Mouse (Mus musculus): ENCODE measurements around the gene Fxr2.

The Fxr2 gene

DNA sequence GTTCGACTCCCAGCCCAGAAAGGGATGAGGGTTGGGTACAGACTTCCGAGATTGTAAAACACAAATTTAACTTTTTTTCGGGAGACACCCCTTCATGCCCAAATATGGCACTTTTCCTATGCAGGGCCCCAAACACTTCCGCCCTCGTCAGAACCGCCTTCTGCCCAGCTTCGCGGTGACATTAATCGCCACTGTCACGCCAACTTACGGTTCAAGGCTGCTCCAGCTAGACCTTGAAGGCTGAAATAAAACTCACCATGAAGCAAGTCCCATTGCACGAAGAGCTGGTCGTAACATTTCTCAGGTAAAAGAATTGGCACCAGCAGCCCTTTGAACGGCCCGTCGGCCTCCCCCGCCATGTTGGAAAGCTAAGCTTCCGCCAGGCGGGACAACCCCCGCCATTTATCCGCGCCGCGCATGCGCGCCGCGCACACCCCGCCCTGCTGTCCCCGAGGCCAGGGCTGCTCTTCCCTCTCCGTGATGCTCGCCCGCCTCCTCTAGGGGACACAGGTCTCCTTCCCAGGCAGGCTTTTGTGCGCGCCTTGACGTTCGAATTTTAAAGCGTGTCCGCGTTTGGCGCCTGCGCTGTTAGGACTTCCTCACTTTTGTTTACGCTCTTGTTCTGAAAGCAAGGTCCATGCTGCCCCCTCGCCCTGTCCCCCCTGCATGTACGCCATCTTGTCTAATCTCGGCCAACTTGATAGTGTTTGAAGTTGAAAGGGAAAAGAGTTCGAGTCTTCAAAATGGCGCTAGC lies 29.6 kb downstream of the Fxr2 start, which contains the start of gene Mpdu1:
Mpdu1 (minus strand) TSS at position 430 of the 754 bp plus-strand sequence.
- peak; percentile 97 for DNase-seq

DNA sequence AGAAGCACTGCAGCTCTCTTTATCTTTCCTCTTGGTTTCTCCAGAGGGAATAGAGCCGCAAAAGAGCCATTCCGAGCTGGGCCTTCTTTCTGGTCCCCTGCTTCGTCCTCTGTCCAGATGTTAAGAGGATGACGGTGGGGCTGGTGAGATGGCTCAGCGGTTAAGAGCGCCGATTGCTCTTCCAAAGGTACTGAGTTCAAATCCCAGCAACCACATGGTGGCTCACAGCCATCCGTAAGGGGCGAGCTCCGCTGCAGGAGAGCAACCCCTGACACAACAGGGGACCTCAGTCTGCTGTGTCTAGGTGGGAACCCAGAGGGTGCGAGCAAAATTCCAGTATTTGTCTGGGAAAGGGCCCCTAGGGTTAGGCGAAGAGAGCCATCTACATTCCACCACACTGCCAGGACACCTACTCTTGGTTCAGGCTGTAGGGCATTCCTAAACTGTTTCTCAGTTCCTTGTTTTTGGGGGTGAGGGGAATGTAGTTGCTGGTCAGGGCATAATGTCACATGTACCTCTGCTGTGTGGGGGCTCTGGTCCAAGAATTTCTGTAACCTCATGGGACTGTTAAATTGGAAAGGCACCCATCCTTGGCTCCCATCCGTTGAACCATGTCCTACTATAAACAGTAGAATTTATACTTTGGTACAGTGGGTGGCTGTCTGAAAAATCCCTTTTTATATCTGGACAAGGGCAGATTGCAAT lies 30.3 kb downstream of the Fxr2 start:
- no peak for DNase-seq

DNA sequence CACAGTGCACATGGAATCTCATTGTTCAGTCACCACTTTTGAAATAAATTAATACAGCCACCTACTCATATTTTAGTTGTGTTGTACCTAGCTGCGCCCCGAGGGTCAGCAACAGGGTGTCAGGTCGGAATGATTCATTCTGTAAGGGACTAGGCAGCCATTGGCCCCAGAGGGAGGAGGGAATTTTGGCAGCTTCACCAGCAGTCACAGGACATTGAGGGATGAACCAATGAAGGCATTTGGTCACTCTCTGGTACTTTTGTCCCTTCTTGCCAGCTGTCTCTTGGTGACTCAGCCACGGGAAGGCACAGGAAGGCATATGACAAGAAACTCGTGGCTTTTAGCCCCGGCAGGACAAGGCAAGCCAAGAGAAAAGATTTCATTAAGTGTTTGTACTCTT lies 31.0 kb downstream of the Fxr2 start:
- no peak for DNase-seq

DNA sequence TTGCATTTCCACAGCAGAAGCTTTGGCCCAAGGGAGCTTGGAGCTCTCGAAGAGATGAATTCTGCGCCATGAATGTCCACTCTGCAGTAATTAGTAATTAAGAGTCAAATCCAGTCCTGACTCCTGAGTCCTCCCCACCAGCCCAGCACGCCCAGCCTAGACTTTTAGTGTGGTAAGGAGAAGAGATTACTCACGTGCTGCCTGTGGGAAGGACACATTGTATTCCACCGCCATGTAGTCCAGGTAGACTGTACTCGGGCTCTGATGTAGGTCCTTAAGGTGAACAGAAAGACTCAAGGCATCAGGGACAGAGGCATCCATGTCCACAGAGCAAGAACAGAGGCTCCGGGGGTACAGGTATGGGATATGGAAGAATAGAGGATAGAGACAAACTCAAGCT lies 32.1 kb downstream of the Fxr2 start:
- no peak for DNase-seq

DNA sequence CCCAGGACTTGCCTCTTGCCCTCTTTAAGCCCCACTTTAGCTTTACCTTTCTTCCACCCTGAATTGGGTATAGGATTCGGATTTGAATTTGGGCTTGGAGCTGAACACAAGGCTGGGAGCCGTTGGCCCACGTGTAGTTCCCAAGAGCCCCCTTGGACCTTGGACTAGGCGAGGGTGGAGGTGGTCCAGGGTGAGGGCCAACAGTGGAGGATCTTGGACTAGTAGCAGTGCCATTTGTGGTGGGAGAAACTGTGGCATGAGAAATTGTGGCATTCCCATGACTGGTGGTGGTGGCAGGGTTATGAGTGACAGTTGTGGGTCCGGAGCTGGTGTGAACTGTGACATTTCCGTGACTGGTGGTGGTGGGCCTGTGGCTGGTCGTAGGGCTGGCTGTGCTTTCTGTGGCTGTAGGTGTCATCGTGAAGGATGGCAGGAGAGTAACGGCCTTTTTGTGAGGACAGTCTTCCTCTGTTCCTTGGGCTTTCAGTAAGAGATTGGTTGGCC lies 32.7 kb downstream of the Fxr2 start:
- DNase-seq: no peak

DNA sequence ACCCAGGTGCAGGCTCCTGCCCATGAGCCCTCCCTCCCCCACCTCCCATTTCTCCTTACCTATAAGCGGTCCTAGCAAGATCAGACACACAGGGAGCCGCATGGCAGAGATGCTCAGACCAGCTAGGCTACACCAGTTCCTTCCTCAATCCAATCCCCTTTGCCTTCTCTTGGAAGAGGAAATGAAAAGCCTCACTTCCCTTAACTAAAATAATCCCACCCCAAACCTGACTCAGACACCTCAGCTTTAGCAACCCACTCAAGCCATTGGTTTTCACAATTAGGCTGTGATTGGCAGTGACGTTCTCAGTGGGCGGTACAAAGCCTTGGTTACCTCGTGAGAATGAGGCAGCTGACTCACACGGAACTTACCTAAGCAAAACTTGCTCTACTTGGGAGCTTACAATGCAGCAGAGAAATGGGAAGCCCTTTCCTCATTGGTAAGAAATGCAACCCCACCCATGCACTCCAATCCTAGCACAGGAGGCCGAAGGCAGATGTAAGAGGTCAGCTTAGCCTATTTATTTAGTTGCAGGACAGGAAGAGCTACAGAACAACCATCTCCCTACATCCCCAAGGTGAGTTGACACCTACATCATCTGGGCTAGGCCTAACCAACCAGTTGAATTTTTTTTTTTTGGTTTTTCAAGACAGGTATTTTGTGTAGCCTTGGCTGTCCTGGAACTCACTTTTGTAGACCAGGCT lies 33.3 kb downstream of the Fxr2 start, which contains the start of gene Cd68:
Cd68 (minus strand) TSS at position 193 of the 704 bp plus-strand sequence.
- peak; percentile 78 for DNase-seq

DNA sequence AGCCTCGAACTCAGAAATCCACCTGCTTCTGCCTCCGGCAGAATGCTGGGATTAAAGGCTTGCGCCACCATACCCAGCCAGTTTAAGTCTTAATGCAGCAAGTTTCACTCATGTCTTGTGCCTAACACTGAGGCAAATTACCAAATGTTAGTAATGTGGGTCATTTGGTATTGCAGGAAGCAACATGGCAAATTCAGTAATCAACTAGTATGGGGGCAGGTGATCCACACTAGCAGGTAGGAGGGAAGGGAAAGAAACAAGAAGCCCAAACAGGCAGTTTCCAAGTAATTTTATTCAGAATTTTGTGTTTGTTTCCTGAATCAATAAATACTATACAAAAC lies 33.8 kb downstream of the Fxr2 start:
- no peak for DNase-seq

DNA sequence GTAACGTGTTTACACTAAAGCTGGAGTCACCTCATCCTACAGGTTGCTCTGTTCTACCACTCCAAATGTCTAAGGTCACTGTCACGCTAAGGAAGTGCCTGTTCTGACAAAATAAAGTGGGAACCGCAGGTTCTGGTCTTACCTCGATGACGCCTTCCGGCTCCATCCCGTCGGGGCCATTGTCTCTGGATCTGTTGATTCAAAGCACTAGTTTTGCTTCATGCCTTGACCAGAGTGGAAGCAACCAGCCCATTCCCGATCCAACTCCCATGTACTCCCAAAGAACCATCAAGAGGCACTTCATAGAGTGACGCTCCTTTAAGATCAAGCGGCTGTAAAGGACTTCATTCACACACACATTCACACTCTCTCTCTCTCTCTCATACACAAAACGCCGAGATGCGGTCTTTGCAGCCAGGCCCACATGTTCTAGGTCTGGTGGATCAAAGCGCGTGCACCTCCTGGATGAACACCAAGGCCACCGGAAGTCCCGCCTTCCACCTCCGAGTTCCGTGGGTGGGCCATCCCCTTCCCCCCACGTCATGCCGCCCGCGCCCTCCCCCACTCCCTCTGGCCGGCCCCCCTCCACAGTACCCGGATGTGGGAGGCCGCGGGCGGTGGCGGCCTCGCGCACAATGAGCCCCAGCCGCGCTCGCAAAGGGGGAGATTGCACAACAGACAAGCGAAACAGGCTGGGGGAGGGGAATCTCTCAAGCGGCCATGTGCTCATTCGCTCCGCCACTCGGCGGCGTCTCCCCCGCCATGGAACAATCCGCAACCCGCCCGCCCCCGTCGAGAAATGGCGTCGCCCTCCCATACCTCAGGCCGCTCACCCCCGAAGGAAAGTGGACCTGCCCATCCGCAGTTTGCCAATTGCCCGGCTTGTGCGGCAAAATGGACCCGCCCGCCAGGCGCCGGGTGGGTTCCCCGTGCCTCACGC lies 38.3 kb downstream of the Fxr2 start:
- DNase-seq: peak; percentile 91

DNA sequence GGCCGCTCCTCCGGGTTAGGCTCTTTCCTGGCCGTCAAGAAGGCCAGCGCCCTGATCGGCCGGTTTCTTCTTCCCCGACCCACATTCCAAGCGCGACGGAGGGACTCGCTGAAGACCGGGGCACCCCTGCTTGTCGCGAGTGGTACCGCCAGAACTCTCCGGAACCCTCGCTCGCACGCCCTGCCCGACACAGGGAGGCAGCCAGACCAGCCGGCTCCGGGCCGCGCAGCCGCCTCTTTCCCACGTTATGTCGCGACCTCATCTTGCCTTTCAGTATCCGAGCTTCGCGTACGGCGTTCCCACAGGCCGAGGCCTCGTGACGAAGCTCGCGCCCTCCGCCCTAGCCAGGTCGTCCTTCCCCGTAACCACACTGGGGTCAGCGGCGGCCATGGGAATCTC lies 38.9 kb downstream of the Fxr2 start:
- no peak for DNase-seq

DNA sequence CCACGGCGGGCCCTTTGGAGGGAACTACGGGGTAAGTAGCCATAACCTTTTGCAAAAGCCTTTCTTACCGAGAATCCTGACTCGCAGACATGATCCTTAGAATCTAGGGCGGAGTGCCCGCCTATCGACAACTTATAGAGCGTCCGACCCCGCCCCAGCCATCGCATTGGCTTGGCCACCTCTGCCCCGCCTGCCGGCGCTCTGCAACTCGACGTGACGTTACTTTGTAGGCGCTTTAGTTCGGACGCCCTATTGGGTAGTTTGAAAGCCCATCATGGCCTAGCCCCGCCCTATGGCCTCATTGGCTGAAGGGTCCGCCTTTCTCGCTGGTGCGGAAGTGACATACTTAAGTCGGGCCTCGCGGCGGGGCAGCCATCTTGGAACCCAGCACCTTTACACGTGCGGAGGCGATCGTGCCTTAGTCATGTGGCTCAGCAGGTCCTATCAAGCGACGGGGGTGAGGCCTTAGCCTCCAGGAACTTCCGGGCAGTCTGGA lies 39.5 kb downstream of the Fxr2 start, which contains the start of gene Eif4a1:
Eif4a1 (minus strand) TSS at position 213 of the 496 bp plus-strand sequence.
- peak; percentile 100 for DNase-seq

DNA sequence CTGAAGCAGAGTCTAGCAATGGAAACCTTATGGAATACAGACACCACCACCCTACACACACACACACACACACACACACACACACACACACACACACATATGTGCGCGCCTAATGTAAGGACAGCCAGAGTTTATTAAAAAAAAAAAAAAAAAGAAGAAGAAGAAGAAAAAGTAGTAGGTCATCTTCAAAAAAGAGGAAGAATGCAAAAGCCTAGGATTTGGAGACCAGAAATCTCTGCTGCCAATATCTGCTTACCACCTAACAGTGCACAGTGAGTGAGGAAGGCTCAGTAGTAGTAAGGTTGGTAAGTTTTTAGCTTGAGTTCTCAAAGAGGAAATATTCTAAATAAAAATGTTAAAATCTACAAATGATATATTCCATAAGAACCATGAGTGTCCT lies 46.4 kb downstream of the Fxr2 start:
- DNase-seq: no peak

DNA sequence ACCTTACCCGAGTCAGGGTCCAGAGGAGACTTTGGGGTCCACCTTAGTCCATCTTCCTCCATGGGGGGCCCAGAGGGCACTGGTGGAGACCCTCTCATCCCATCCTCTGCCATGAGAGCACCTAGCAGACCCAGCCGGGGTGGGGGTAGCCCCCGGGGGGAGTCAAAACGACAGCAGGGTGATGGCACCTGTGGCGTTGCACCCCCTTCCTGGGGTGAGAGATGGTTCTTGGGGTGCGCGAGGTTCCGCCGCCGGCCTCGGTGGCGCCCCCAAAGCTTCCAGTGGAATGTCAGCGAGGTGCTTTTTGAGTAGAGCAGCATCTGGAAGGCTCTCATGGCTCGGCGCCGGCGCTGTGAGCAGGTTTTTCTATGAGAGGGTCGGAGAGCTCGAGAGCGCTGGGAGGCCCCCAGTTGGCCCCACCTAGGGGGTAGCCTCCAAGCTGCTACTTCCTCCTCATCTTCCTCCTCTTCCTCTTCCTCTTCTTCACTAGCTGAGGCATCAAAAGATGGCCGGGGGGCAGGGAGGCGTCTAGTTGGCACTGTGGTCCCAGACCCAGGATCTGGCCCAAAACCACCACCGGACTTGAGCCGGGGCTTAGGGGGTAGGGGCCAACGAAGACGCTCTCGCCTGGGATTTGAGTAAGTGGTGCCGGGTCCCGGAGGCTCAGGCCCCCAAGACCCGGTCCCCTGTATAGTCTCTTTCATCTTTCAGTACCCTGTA lies 47.5 kb downstream of the Fxr2 start:
- no peak for DNase-seq

DNA sequence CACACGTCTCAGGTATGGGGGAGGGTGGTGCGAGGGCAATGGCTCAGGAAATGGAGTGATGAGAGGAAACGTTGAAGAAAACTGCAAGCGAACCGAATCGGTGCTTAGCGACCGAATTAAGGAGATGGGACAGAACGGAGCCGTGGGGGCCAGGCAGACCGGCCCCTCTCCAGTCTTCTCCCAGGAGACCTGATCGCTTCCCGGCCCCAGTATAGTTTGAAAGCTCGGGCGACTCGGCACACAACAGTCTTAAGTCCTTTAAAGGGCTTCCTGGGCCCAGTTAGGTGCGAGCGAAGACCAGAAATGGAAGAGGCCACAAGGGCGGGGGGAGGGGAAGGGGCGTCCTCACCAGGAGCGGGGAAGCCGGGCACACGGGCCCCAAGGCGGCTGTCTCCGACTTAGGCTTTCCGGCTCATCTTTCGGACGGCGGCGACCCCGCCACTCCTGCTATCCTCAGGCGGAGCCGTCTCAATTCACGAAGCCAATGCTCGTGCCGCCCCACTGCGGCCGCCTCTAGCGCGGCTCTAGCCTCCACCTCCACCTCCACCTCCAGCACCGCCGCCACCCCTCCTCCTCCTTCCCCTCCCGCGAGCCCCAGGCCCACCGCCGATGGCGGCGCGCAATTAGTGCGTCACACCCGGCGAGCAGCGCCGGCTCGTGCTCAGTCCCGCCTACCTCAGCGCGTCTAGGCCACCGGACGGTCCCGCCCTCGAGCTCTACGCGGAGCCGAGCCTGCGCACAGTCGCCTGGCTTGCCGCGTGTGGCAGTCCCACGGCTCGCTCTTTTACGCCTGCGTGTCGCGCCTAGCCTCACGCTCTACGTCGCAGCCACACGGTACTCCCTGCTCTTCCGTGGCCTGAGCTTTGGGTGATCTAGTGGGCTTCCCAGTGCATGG lies 48.8 kb downstream of the Fxr2 start, which contains the start of gene Senp3:
Senp3 (minus strand) TSS at position 771 of the 895 bp plus-strand sequence.
- DNase-seq: peak; percentile 98

DNA sequence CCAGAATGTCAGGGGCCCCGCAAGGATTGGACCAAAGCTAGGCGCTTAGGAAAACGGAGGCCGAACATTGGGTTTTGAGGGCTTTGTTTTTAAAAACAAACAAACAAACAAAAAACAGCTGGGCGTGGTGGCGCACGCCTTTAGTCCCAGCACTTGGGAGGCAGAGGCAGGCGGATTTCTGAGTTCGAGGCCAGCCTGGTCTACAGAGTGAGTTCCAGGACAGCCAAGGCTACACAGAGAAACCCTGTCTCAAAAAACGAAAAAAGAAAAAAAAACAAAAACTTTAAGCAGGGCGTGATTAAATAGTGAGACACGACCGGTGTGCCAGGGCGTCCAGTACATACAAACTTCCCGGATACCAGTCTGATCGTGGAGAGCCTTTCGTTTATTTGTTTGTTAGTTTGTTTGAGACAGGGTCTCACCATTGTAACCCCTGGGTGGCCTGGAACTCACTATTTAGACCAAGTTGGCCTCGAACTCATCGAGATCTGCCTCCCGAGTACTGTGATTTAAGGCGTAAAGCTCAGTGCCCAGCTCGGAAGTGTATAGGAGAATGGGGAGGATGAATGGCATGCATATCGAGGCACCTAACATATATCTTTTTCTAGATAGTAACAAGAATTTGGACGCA lies 49.5 kb downstream of the Fxr2 start:
- DNase-seq: no peak

DNA sequence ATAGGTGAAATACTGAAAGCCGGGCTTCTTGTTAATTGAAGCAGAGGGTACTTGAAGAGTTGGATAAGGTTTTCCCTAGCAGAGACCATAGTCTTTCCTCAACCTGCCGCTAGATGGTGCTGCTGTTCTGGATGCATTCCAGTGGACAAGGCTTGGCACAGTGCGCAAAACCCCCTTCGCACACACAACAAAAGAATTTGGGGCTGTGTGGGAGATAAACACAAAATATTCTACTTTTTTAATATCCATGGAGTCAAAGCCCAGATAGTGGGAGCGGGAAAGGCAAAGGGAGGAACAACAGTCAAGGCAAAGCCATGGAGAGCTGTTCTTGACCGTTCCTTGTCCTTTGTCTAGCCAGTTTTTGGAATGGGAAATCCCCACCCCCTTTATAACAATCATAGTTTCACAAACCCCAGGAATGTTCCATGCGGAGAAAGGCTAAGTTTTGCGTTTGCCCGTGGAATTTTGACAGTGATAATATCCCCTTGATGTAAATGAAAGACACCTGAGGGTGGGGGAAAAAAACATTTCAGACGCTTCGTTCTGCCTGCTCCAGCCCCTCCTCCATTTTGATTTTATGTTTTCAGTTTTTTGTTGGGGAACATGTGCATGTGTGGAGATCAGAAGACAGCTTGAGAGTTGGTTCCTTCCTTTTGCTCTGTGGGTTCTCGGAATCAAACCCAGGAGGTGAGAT lies 50.2 kb downstream of the Fxr2 start:
- peak; percentile 86 for DNase-seq

DNA sequence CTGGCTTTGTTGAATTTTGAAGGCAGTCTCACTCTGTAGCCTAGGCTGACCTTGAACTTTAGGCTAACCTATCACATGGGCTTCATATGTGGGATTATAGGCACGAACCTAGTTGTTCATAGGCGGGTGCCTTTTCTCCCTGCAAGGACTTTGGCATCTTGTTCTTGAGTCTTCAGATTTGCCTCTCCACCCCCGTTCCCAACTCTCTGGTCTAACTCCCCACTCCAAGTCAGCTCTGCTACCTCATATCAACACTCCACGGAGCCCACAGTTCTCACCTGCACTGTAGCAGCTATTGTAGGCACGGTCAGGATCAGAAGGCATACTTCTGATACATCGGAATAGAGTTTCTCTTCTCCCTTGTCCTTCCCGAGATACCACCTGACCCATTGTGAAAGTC lies 50.8 kb downstream of the Fxr2 start:
- no peak for DNase-seq

DNA sequence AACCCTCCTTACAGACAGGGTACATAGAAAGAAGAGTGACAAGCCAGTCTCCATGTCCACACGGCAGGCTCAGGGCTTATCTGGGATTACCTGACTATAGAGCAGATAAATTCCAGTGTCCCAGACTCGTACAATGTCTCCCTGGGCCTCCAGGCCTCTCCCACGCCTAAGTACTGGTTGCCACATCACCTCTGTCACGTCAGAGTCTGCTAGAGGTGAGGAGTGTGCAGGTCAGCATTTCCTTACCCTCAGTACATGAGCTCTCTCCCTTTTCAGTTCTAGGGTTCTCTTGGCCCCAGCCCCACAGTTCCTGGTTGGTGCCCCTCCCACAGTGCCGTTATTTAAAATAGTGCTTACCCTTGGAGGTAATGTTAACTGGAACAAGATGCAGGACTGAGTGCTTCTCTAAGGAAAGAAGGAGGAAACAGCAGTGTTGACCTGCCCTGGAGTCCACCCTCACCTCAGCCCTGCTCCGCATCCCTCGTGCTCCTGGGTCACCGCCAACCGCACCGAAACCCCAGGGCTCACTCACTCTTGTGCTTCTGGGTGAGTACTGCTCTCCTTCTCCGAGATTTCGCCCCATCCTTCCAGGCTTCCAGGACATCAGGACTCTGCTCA lies 51.4 kb downstream of the Fxr2 start:
- DNase-seq: no peak

DNA sequence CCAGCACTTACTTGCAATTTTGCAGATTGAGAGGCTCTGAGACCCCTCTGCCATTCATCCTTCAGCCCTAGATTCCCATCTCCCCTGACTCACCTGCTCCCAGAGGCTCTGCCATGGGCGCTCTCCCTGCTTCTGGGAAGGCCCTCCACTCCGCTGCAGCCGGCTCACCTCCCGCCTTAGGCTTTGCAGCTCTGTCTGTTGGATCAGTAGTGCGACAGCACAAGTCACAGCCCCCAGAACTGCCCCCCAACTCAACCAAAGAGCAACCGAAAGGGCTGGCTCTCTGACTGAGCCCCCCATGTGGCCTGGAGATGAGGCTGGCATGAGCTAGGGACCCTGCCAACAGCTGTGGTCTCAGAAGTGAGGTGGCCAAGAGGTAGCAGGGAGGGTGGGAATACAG lies 52.1 kb downstream of the Fxr2 start:
- DNase-seq: no peak

All from right cerebral cortex, adult 18-20 months (tissue).